Comparison of ENCODE assay signal across 11 mouse cellular contexts in genomic region chr16:93574521-93575191, GRCm38 (mm10). TPM values are rescaled to one million over a fixed set of nuclear protein-coding genes. Genes with fewer than 3 reads are reported as not detected.
A peak's percentile ranks its signal among the peaks of the same experiment; 100 is the strongest.
DNase-seq lines count a peak whose midpoint lies in the region; ATAC-seq lines count a peak whose summit lies in the region.
"Had no signal": no experiment of that assay in that cellular context is flagged by ENCODE, and none has a peak within 500 bp of the region (broad histone marks: within the 10 kb centered on the region; RNA-seq: fewer than 3 reads in every experiment).

No protein-coding gene starts in this region.

- no peak overlapping the region for H3K4me2 ChIP-seq in hindbrain, embryonic 14.5 days (replicated peaks)

- no peaks in the 10 kb centered on the region for H3K36me3 ChIP-seq in hindbrain, embryonic 10.5 days
- no peaks in the 10 kb centered on the region for H3K36me3 ChIP-seq in hindbrain, embryonic 14.5 days (replicated peaks; ENCODE audit: control insufficient read depth, insufficient read depth)
- no peaks in the 10 kb centered on the region for H3K36me3 ChIP-seq in limb, embryonic 10.5 days

- ATAC-seq in hindbrain, embryonic 14.5 days (ENCODE audit: low FRiP score), result no peak
- peak; percentile 80 for ATAC-seq in activated CD4-positive, CD25-positive, alpha-beta regulatory T cell, adult 4 months

- H3K9me3 ChIP-seq in hindbrain, embryonic 10.5 days, result no peaks in the 10 kb centered on the region
- no peaks in the 10 kb centered on the region for H3K9me3 ChIP-seq in hindbrain, embryonic 14.5 days (ENCODE audit: control insufficient read depth, low read length)
- H3K9me3 ChIP-seq in limb, embryonic 10.5 days (replicated peaks), result no peaks in the 10 kb centered on the region

- no peaks in the 10 kb centered on the region for H3K27me3 ChIP-seq in hindbrain, embryonic 10.5 days (ENCODE audit: insufficient read depth, poor library complexity, severe bottlenecking)
- no peaks in the 10 kb centered on the region for H3K27me3 ChIP-seq in hindbrain, embryonic 14.5 days (ENCODE audit: control insufficient read depth, insufficient read depth, low read length)
- H3K27me3 ChIP-seq in limb, embryonic 10.5 days (ENCODE audit: low read depth, poor library complexity, severe bottlenecking), result no peaks in the 10 kb centered on the region

- peak overlapping the region; percentile 2; the same call in 1 of the 2 replicates for H3K27ac ChIP-seq in hindbrain, embryonic 10.5 days
- no peak overlapping the region for H3K27ac ChIP-seq in hindbrain, embryonic 14.5 days
- 0 out of 2 replicates have a peak overlapping the region, but pooled peaks have one; percentile 6 for H3K27ac ChIP-seq in limb, embryonic 10.5 days

- WGBS in hindbrain, embryonic 10.5 days, result 65% methylated on average over 18 of the region's 18 CpGs
- 49% methylated on average over 18 of the region's 18 CpGs for WGBS in hindbrain, embryonic 14.5 days
- 61% methylated on average over 18 of the region's 18 CpGs for WGBS in limb, embryonic 10.5 days

- no peak overlapping the region for H3K4me3 ChIP-seq in hindbrain, embryonic 10.5 days
- H3K4me3 ChIP-seq in hindbrain, embryonic 14.5 days (replicated peaks; ENCODE audit: low read length), result no peak overlapping the region
- H3K4me3 ChIP-seq in limb, embryonic 10.5 days, result no peak overlapping the region
- H3K4me3 ChIP-seq: megakaryocyte, embryonic 14.5 days had no signal

- H3K4me1 ChIP-seq in hindbrain, embryonic 10.5 days (replicated peaks), result peaks cover 14% of the 10 kb centered on the region
- H3K4me1 ChIP-seq in hindbrain, embryonic 14.5 days (replicated peaks; ENCODE audit: control insufficient read depth, insufficient read depth, low read length), result 0 out of 2 replicates have a peak, but pooled peaks cover 4% of the 10 kb centered on the region
- peaks cover 9% of the 10 kb centered on the region for H3K4me1 ChIP-seq in limb, embryonic 10.5 days

- no peak for DNase-seq in hindbrain, embryonic 10.5 days (ENCODE audit: low spot score)
- no peak for DNase-seq in hindbrain, embryonic 14.5 days (ENCODE audit: low spot score)
- DNase-seq in A20 (ENCODE audit: low read depth, low spot score), result peak; percentile 27
- no peak for DNase-seq in limb, embryonic 10.5 days (ENCODE audit: low spot score)
- DNase-seq in yolk sac, embryonic 10.5 days (ENCODE audit: low spot score), result no peak
- DNase-seq in adrenal gland, postnatal 10 days, result no peak
- no peak for DNase-seq in cerebellum, adult 18-20 months

- no peak overlapping the region for H3K9ac ChIP-seq in hindbrain, embryonic 14.5 days

RNA-seq across cellular contexts. Expression of gene Setd4, which starts 29.2 kb away (rescaled TPM):
- polyA plus RNA-seq in hindbrain, embryonic 10.5 days (2016; fragmentation: Nextera tagmentation; extraction: Ambion mirVana), result 11.4 and 14.3 TPM in 2 replicates
- 15.0 and 16.4 TPM in 2 replicates for polyA plus RNA-seq in hindbrain, embryonic 14.5 days (2014; fragmentation: Nextera tagmentation; extraction: Ambion mirVana)
- polyA plus RNA-seq in activated CD4-positive, CD25-positive, alpha-beta regulatory T cell, adult 4 months (2017; shearing (Covaris generic)), result 10 to 100 TPM; 28.0 to 42.8 TPM
- polyA plus RNA-seq in limb, embryonic 10.5 days (2016; fragmentation: Nextera tagmentation; extraction: Ambion mirVana), result 11.8 and 17.0 TPM in 2 replicates
- 1 to 10 TPM; 8.6 to 8.8 TPM for total RNA-seq in adrenal gland, postnatal 10 days (2021)

RNA-seq across cellular contexts. Expression of gene Cbr1, which starts 31.0 kb away (rescaled TPM):
- polyA plus RNA-seq in hindbrain, embryonic 10.5 days (2016; fragmentation: Nextera tagmentation; extraction: Ambion mirVana), result 85.4 and 103 TPM in 2 replicates
- polyA plus RNA-seq in hindbrain, embryonic 14.5 days (2014; fragmentation: Nextera tagmentation; extraction: Ambion mirVana), result 129 and 134 TPM in 2 replicates
- 10 to 100 TPM; 36.4 to 44.7 TPM for polyA plus RNA-seq in activated CD4-positive, CD25-positive, alpha-beta regulatory T cell, adult 4 months (2017; shearing (Covaris generic))
- polyA plus RNA-seq in limb, embryonic 10.5 days (2016; fragmentation: Nextera tagmentation; extraction: Ambion mirVana), result 94.3 and 102 TPM in 2 replicates
- 100 to 1,000 TPM; 126 to 131 TPM for total RNA-seq in adrenal gland, postnatal 10 days (2021)

RNA-seq across cellular contexts. Expression of gene Gm5678, which starts 53.2 kb away (rescaled TPM):
- not detected in 2 replicates for polyA plus RNA-seq in hindbrain, embryonic 10.5 days (2016; fragmentation: Nextera tagmentation; extraction: Ambion mirVana)
- not detected in 2 replicates for polyA plus RNA-seq in hindbrain, embryonic 14.5 days (2014; fragmentation: Nextera tagmentation; extraction: Ambion mirVana)
- under 1 TPM in 1 of 2 experiments, not detected in 1; 0.78 TPM for polyA plus RNA-seq in activated CD4-positive, CD25-positive, alpha-beta regulatory T cell, adult 4 months (2017; shearing (Covaris generic))
- not detected in 2 replicates for polyA plus RNA-seq in limb, embryonic 10.5 days (2016; fragmentation: Nextera tagmentation; extraction: Ambion mirVana)
- total RNA-seq in adrenal gland, postnatal 10 days (2021), result 1 to 10 TPM; 7.5 TPM
- total RNA-seq: common myeloid progenitor, adult 5-6 weeks; ES-E14 had no signal
